Mouse (Mus musculus): ENCODE data around the gene Brca2.

Brca2 gene

GRCm38 (mm10) chr5:150598202-150599119 lies 76.0 kb downstream of the Brca2 start:
- DNase-seq (ENCODE audit: low spot score in 2 of 2) = no peak

- DNase-seq (ENCODE audit: low spot score in 2 of 2) = no peak
Measured at GRCm38 (mm10) chr5:150599301-150600294, 77.2 kb downstream of the Brca2 start.

GRCm38 (mm10) chr5:150600554-150601440 lies 78.4 kb downstream of the Brca2 start:
- DNase-seq (ENCODE audit: low spot score in 2 of 2) = no peak

- DNase-seq (ENCODE audit: low spot score in 2 of 2) = no peak
Measured at GRCm38 (mm10) chr5:150601441-150602230, 79.2 kb downstream of the Brca2 start.

- no peak for DNase-seq (ENCODE audit: low spot score in 2 of 2)
Measured at GRCm38 (mm10) chr5:150606131-150606530, 83.7 kb downstream of the Brca2 start.

- DNase-seq (ENCODE audit: low spot score in 2 of 2) = no peak
Measured at GRCm38 (mm10) chr5:150607631-150608030, 85.2 kb downstream of the Brca2 start.

- DNase-seq (ENCODE audit: low spot score in 2 of 2) = no peak
Measured at GRCm38 (mm10) chr5:150611136-150611535, 88.7 kb downstream of the Brca2 start.

- no peak for DNase-seq (ENCODE audit: low spot score in 2 of 2)
Measured at GRCm38 (mm10) chr5:150611697-150612096, 89.3 kb downstream of the Brca2 start.

GRCm38 (mm10) chr5:150614054-150614453 lies 91.6 kb downstream of the Brca2 start:
- DNase-seq (ENCODE audit: low spot score in 2 of 2) = no peak

GRCm38 (mm10) chr5:150616216-150616615 lies 93.8 kb downstream of the Brca2 start:
- no peak for DNase-seq (ENCODE audit: low spot score in 2 of 2)

- no peak for DNase-seq (ENCODE audit: low spot score in 2 of 2)
Measured at GRCm38 (mm10) chr5:150616731-150617130, 94.3 kb downstream of the Brca2 start.

GRCm38 (mm10) chr5:150618599-150619355 lies 96.3 kb downstream of the Brca2 start:
- DNase-seq (ENCODE audit: low spot score in 2 of 2) = no peak

Measured in right cerebral cortex, postnatal 36 days (tissue).